In genomic region chr4:15608508-15608907, GRCm38 (mm10) we compare ENCODE assay signal across 16 mouse cellular contexts.
DNase-seq lines count a peak whose midpoint lies in the region; ATAC-seq and TF ChIP-seq lines count a peak whose summit lies in the region.
"Had no signal": no experiment of that assay in that cellular context is flagged by ENCODE, and none has a peak within 500 bp of the region (broad histone marks: within the 10 kb centered on the region; RNA-seq: fewer than 3 reads in every experiment).

No protein-coding gene starts in this region.

- no peaks in the 10 kb centered on the region for H3K9me3 ChIP-seq in forebrain, embryonic 15.5 days
- no peaks in the 10 kb centered on the region for H3K9me3 ChIP-seq in forebrain, embryonic 11.5 days (ENCODE audit: control insufficient read depth, low read length)
- H3K9me3 ChIP-seq in lung, embryonic 14.5 days (ENCODE audit: low read depth, low read length): no peaks in the 10 kb centered on the region
- H3K9me3 ChIP-seq: G1E; stomach, embryonic 15.5 days had no signal

- no peaks in the 10 kb centered on the region; the same call in 1 of the 2 replicates for H3K4me1 ChIP-seq in forebrain, embryonic 15.5 days
- H3K4me1 ChIP-seq in forebrain, embryonic 11.5 days (replicated peaks; ENCODE audit: control insufficient read depth, insufficient read depth, low read length): no peaks in the 10 kb centered on the region
- H3K4me1 ChIP-seq in lung, embryonic 14.5 days (ENCODE audit: insufficient read depth): no peaks in the 10 kb centered on the region
- no peaks in the 10 kb centered on the region for H3K4me1 ChIP-seq in lung, adult 2 months (ENCODE audit: control insufficient read depth, insufficient read depth, low read length)
- H3K4me1 ChIP-seq: stomach, embryonic 15.5 days had no signal

- no peak overlapping the region for H3K4me2 ChIP-seq in forebrain, embryonic 15.5 days (replicated peaks)
- H3K4me2 ChIP-seq in forebrain, embryonic 11.5 days (ENCODE audit: low read depth, low read length, severe bottlenecking): no peak overlapping the region
- no peak overlapping the region for H3K4me2 ChIP-seq in lung, embryonic 14.5 days
- H3K4me2 ChIP-seq: liver, embryonic 11.5 days; stomach, embryonic 15.5 days had no signal

- DNase-seq in forebrain, embryonic 11.5 days (ENCODE audit: low spot score): no peak
- DNase-seq in lung, embryonic 14.5 days: peak; percentile 64
- DNase-seq in lung, adult 2 months: no peak
- DNase-seq in layer of hippocampus, adult 2 months (ENCODE audit: low spot score in 2 of 2): peak; percentile 65 to 80
- DNase-seq in lung, postnatal 14 days: peak; percentile 11
- DNase-seq in cerebellum, postnatal 25 days: no peak
- DNase-seq in right cerebral cortex, postnatal 25 days: no peak
- DNase-seq: B cell, adult 2 months; cerebellum, adult 18-20 months; gastrocnemius, postnatal 14 days; kidney, adult 18-20 months; thymus, postnatal 4 days had no signal

- 20% methylated on average over 3 of the region's 3 CpGs for WGBS in forebrain, embryonic 15.5 days
- WGBS in forebrain, embryonic 11.5 days: 60% methylated on average over 3 of the region's 3 CpGs
- 35% methylated on average over 3 of the region's 3 CpGs for WGBS in lung, embryonic 14.5 days
- WGBS in lung, adult 2 months: 22% methylated on average over 3 of the region's 3 CpGs

- H3K36me3 ChIP-seq in forebrain, embryonic 15.5 days: no peaks in the 10 kb centered on the region
- H3K36me3 ChIP-seq in forebrain, embryonic 11.5 days (ENCODE audit: control insufficient read depth, insufficient read depth, low read length): no peaks in the 10 kb centered on the region
- no peaks in the 10 kb centered on the region for H3K36me3 ChIP-seq in lung, embryonic 14.5 days (ENCODE audit: insufficient read depth)
- H3K36me3 ChIP-seq: G1E; stomach, embryonic 15.5 days had no signal

- TF ChIP-seq POLR2A in lung, adult 2 months (IDR thresholded peaks at IDR 0.05; ENCODE audit: borderline replicate concordance, extremely low read depth, low read depth, low read length): no peak

- TF ChIP-seq CTCF in lung, embryonic 14.5 days (IDR thresholded peaks at IDR 0.05; ENCODE audit: low read depth): no peak
- TF ChIP-seq CTCF in lung, adult 2 months (IDR thresholded peaks at IDR 0.05; ENCODE audit: insufficient read depth, low read length): no peak
- TF ChIP-seq CTCF in layer of hippocampus, adult 2 months (conservative IDR thresholded peaks at IDR 0.05): no peak

- peak; percentile 78 for ATAC-seq in forebrain, embryonic 15.5 days (replicated peaks)
- no peak for ATAC-seq in forebrain, embryonic 11.5 days (replicated peaks; ENCODE audit: low FRiP score)
- peak; percentile 24; the same call in 1 of the 2 replicates for ATAC-seq in lung, embryonic 14.5 days (ENCODE audit: insufficient read depth)

- no peak overlapping the region for H3K4me3 ChIP-seq in forebrain, embryonic 15.5 days
- H3K4me3 ChIP-seq in forebrain, embryonic 11.5 days (ENCODE audit: low read depth, low read length): no peak overlapping the region
- H3K4me3 ChIP-seq in lung, embryonic 14.5 days (ENCODE audit: low read depth, low read length): no peak overlapping the region
- H3K4me3 ChIP-seq in lung, adult 2 months (replicated peaks; ENCODE audit: extremely low read depth, low read depth, low read length): no peak overlapping the region
- no peak overlapping the region for H3K4me3 ChIP-seq in layer of hippocampus, adult 2 months
- H3K4me3 ChIP-seq: stomach, embryonic 15.5 days had no signal

- H3K9ac ChIP-seq in forebrain, embryonic 15.5 days (replicated peaks): no peak overlapping the region
- H3K9ac ChIP-seq in forebrain, embryonic 11.5 days (ENCODE audit: low read length): no peak overlapping the region
- H3K9ac ChIP-seq in lung, embryonic 14.5 days: no peak overlapping the region
- H3K9ac ChIP-seq: stomach, embryonic 15.5 days had no signal

- H3K27me3 ChIP-seq in forebrain, embryonic 15.5 days: no peaks in the 10 kb centered on the region
- H3K27me3 ChIP-seq in forebrain, embryonic 11.5 days (ENCODE audit: control insufficient read depth, insufficient read depth, low read length): no peaks in the 10 kb centered on the region
- no peaks in the 10 kb centered on the region for H3K27me3 ChIP-seq in lung, embryonic 14.5 days (ENCODE audit: insufficient read depth, low read length)
- H3K27me3 ChIP-seq: stomach, embryonic 15.5 days had no signal

- H3K27ac ChIP-seq in forebrain, embryonic 15.5 days (replicated peaks): 0 out of 2 replicates have a peak overlapping the region, but pooled peaks have one; percentile 21
- H3K27ac ChIP-seq in forebrain, embryonic 11.5 days (ENCODE audit: low read depth, low read length): no peak overlapping the region
- H3K27ac ChIP-seq in lung, embryonic 14.5 days (ENCODE audit: low read depth): no peak overlapping the region
- peak overlapping the region; percentile 28 for H3K27ac ChIP-seq in layer of hippocampus, adult 2 months
- H3K27ac ChIP-seq: stomach, embryonic 15.5 days had no signal

Comparison
In these comparisons a context has a peak if more than half of its experiments do, and no peak if none do; other contexts are left out.
1. H3K27ac ChIP-seq: peak in forebrain, embryonic 15.5 days (single experiment) and layer of hippocampus, adult 2 months (single experiment); none in forebrain, embryonic 11.5 days (single experiment) and lung, embryonic 14.5 days (single experiment).
2. DNase-seq: peak in lung, embryonic 14.5 days (single experiment), layer of hippocampus, adult 2 months (2 of 2) and lung, postnatal 14 days (single experiment); none in forebrain, embryonic 11.5 days (single experiment), lung, adult 2 months (single experiment), cerebellum, postnatal 25 days (0 of 2) and right cerebral cortex, postnatal 25 days (single experiment).